Mouse (Mus musculus) heart, adult 8-10 months (tissue): ENCODE data around the gene Coil. TPM values are rescaled to one million over a fixed set of nuclear protein-coding genes. Genes with fewer than 3 reads are reported as not detected.
"Not testable (repeated sequence)": the region's sequence is repeated elsewhere in the genome, so short reads cannot be mapped to it uniquely, and the experiment has no call there.

Experiments used
- DNase-seq: peaks from one replicate; pipeline ENCODE4 v3.0.0; 2022; ENCODE audit warnings: low spot score
- total RNA-seq, 4 experiments: library from RNA; stranded (reverse); gene quantifications; 2 replicates each; pipeline ENCODE4 v1.2.4; 2022

Gene Coil
- total RNA-seq, 4 experiments from 2014 or later, result 4.2 to 5.4 (median 4.8) TPM

GRCm38 (mm10) chr11:88973776-88974701 is 4.0 kb downstream of the Coil start:
- DNase-seq, result peak; percentile 91

- no peak for DNase-seq
Observed at GRCm38 (mm10) chr11:88976320-88976719, 6.3 kb downstream of the Coil start.

GRCm38 (mm10) chr11:88977188-88977587 is 7.1 kb downstream of the Coil start:
- no peak for DNase-seq

GRCm38 (mm10) chr11:88981337-88981736 is 11.3 kb downstream of the Coil start:
- DNase-seq, result no peak

GRCm38 (mm10) chr11:88986616-88987015 is 16.6 kb downstream of the Coil start:
- no peak for DNase-seq

GRCm38 (mm10) chr11:88988956-88989355 is 18.9 kb downstream of the Coil start:
- DNase-seq, result no peak

GRCm38 (mm10) chr11:88989530-88989929 is 19.5 kb downstream of the Coil start:
- DNase-seq, result no peak

GRCm38 (mm10) chr11:88993186-88993585 is 23.1 kb downstream of the Coil start:
- DNase-seq, result no peak

- DNase-seq, result peak; percentile 81
Observed at GRCm38 (mm10) chr11:88993625-88994024, 23.6 kb downstream of the Coil start.

GRCm38 (mm10) chr11:88994492-88994891 is 24.4 kb downstream of the Coil start:
- no peak for DNase-seq

GRCm38 (mm10) chr11:88995616-88996015 is 25.6 kb downstream of the Coil start:
- DNase-seq, result no peak

GRCm38 (mm10) chr11:88996427-88996826 is 26.4 kb downstream of the Coil start:
- DNase-seq, result peak; percentile 66

- DNase-seq, result not testable (repeated sequence)
Observed at GRCm38 (mm10) chr11:88997343-88997742, 27.3 kb downstream of the Coil start.

- no peak for DNase-seq
Observed at GRCm38 (mm10) chr11:88998406-88998805, 28.4 kb downstream of the Coil start.

GRCm38 (mm10) chr11:88998974-88999722 is 29.1 kb downstream of the Coil start, which contains the start of gene Trim25:
Trim25 (plus strand) TSS chr11:88999376.
- peak; percentile 96 for DNase-seq

- no peak for DNase-seq
Observed at GRCm38 (mm10) chr11:88999723-89000526, 29.9 kb downstream of the Coil start.

- no peak for DNase-seq
Observed at GRCm38 (mm10) chr11:89000527-89000819, 30.4 kb downstream of the Coil start.

GRCm38 (mm10) chr11:89001569-89001968 is 31.5 kb downstream of the Coil start:
- no peak for DNase-seq

- DNase-seq, result no peak
Observed at GRCm38 (mm10) chr11:89002068-89002467, 32.0 kb downstream of the Coil start.

- no peak for DNase-seq
Observed at GRCm38 (mm10) chr11:89002621-89003020, 32.6 kb downstream of the Coil start.

- no peak for DNase-seq
Observed at GRCm38 (mm10) chr11:89003078-89003477, 33.0 kb downstream of the Coil start.

- DNase-seq, result no peak
Observed at GRCm38 (mm10) chr11:89003726-89004125, 33.7 kb downstream of the Coil start.
